Mouse (Mus musculus): ENCODE measurements around the gene Cmtm8. TPM values are rescaled to one million over a fixed set of nuclear protein-coding genes. Genes with fewer than 3 reads are reported as not detected.
A peak's percentile ranks its signal among the peaks of the same experiment; 100 is the strongest.

Gene Cmtm8
- polyA plus RNA-seq, 1 experiment from 2014 or later = 32.1 TPM

DNA sequence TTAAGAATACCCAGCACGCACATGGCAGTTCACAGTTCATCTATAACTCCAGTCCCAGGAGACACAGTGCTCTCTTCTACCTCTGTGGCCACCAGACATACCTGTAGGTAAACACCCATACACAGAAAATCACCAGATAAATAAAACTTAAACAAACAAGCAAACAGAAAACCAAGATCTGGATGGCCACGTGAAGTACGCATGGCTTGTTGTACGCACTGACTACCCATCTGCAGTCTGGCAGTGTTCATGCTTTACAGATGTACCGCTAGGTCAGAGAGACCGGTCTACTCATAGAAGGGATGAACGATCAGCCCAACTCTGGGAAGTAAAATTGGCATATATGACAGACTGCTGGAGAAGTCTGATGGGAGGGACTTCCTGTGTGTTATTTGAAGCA lies 27.8 kb downstream of the Cmtm8 start:
- peaks cover 13% of the 10 kb centered on the region for H3K4me1 ChIP-seq
- 97% methylated on average over 7 of the region's 7 CpGs for WGBS
- no peaks in the 10 kb centered on the region for H3K9me3 ChIP-seq (replicated peaks)
- DNase-seq (ENCODE audit: low spot score) = no peak
- no peak overlapping the region for H3K27ac ChIP-seq (replicated peaks)
- H3K36me3 ChIP-seq = peaks cover 6% of the 10 kb centered on the region; the same call in 1 of the 2 replicates
- no peak overlapping the region for H3K4me3 ChIP-seq
- H3K27me3 ChIP-seq (ENCODE audit: low read depth, poor library complexity, severe bottlenecking) = no peaks in the 10 kb centered on the region

GRCm38 (mm10) chr9:114815315-114815714 lies 28.6 kb downstream of the Cmtm8 start:
- Histone ChIP-seq H3K9me3 (replicated peaks) (no peaks in the 10 kb centered on the region), H3K27me3 (ENCODE audit: low read depth, poor library complexity, severe bottlenecking) (no peaks in the 10 kb centered on the region), H3K27ac (replicated peaks) (peak overlapping the region; percentile 46; the same call in 1 of the 2 replicates), H3K4me1 (peaks cover 17% of the 10 kb centered on the region), H3K4me3 (no peak overlapping the region), H3K36me3 (peaks cover 4% of the 10 kb centered on the region; the same call in 1 of the 2 replicates)
- DNase-seq (ENCODE audit: low spot score) = no peak
- 76% methylated on average over 4 of the region's 4 CpGs for WGBS

DNA sequence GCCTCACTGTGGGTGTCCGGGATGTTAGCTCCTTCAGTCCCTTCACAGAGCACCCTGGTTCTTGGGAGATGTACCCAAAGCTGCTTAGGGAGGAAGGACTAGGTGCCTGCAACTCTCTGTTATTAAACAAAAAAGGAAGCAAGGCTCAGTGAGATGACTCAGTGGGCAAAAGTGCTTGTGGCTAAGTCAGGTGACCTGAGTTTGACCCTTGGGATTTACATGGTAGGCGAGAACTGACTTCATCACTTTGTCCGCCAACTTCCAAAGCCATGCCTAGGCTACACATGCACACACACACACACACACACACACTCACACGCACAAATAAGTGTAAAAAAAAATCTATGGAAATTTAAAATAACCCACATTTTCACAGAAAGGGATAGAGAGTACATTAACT lies 32.0 kb downstream of the Cmtm8 start:
- Histone ChIP-seq H3K36me3 (peaks cover 3% of the 10 kb centered on the region; the same call in 1 of the 2 replicates), H3K9me3 (replicated peaks) (no peaks in the 10 kb centered on the region), H3K27me3 (ENCODE audit: low read depth, poor library complexity, severe bottlenecking) (no peaks in the 10 kb centered on the region), H3K4me3 (no peak overlapping the region), H3K4me1 (peaks cover 17% of the 10 kb centered on the region), H3K27ac (replicated peaks) (no peak overlapping the region; the same call in 1 of the 2 replicates)
- WGBS = 92% methylated on average over 4 of the region's 4 CpGs
- DNase-seq (ENCODE audit: low spot score) = no peak

DNA sequence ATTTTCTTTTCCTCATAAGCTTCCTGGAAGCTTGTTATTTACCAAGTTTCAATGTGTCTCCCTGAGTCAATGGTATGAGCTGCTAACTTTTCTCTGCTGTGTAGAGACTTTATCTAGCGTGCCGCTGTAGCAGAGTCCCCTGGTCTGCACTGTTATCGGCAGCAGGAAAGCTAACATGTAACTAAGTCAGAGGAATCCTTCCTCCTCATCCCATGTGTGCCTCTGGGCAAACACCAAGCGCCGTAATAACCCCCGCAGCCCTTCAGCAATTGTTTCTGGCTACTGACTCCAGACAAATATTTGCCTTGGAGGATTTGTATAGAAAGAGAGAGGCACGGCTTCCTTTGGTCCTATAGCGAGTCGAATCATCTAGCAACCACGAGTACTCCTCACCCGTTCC lies 33.1 kb downstream of the Cmtm8 start:
- no peaks in the 10 kb centered on the region for H3K9me3 ChIP-seq (replicated peaks)
- peaks cover 3% of the 10 kb centered on the region; the same call in 1 of the 2 replicates for H3K36me3 ChIP-seq
- H3K4me3 ChIP-seq = no peak overlapping the region
- DNase-seq (ENCODE audit: low spot score) = no peak
- no peaks in the 10 kb centered on the region for H3K27me3 ChIP-seq (ENCODE audit: low read depth, poor library complexity, severe bottlenecking)
- peaks cover 17% of the 10 kb centered on the region for H3K4me1 ChIP-seq
- 80% methylated on average over 11 of the region's 11 CpGs for WGBS
- no peak overlapping the region; the same call in 1 of the 2 replicates for H3K27ac ChIP-seq (replicated peaks)

- DNase-seq (ENCODE audit: low spot score) = no peak
- no peak overlapping the region for H3K27ac ChIP-seq (replicated peaks)
- H3K9me3 ChIP-seq (replicated peaks) = no peaks in the 10 kb centered on the region
- no peak overlapping the region for H3K4me3 ChIP-seq
- H3K4me1 ChIP-seq = peaks cover 28% of the 10 kb centered on the region
- H3K27me3 ChIP-seq (ENCODE audit: low read depth, poor library complexity, severe bottlenecking) = no peaks in the 10 kb centered on the region
- H3K36me3 ChIP-seq = no peaks in the 10 kb centered on the region
- 93% methylated on average over 5 of the region's 5 CpGs for WGBS
Measured at GRCm38 (mm10) chr9:114808671-114809070, 35.3 kb downstream of the Cmtm8 start.

GRCm38 (mm10) chr9:114807261-114807660 lies 36.7 kb downstream of the Cmtm8 start:
- H3K36me3 ChIP-seq = 0 out of 2 replicates have a peak, but pooled peaks cover 1% of the 10 kb centered on the region
- no peak overlapping the region for H3K4me3 ChIP-seq
- DNase-seq (ENCODE audit: low spot score) = no peak
- H3K9me3 ChIP-seq (replicated peaks) = no peaks in the 10 kb centered on the region
- H3K4me1 ChIP-seq = peaks cover 35% of the 10 kb centered on the region
- no peak overlapping the region for H3K27ac ChIP-seq (replicated peaks)
- H3K27me3 ChIP-seq (ENCODE audit: low read depth, poor library complexity, severe bottlenecking) = no peaks in the 10 kb centered on the region
- 82% methylated on average over 8 of the region's 8 CpGs for WGBS

GRCm38 (mm10) chr9:114805151-114805671 lies 38.7 kb downstream of the Cmtm8 start:
- peaks cover 42% of the 10 kb centered on the region for H3K4me1 ChIP-seq
- H3K9me3 ChIP-seq (replicated peaks) = no peaks in the 10 kb centered on the region
- no peak overlapping the region for H3K4me3 ChIP-seq
- 82% methylated on average over 19 of the region's 19 CpGs for WGBS
- DNase-seq (ENCODE audit: low spot score) = no peak
- H3K27ac ChIP-seq (replicated peaks) = 0 out of 2 replicates have a peak overlapping the region, but pooled peaks have one; percentile 1
- 0 out of 2 replicates have a peak, but pooled peaks cover 2% of the 10 kb centered on the region for H3K36me3 ChIP-seq
- no peaks in the 10 kb centered on the region for H3K27me3 ChIP-seq (ENCODE audit: low read depth, poor library complexity, severe bottlenecking)

DNA sequence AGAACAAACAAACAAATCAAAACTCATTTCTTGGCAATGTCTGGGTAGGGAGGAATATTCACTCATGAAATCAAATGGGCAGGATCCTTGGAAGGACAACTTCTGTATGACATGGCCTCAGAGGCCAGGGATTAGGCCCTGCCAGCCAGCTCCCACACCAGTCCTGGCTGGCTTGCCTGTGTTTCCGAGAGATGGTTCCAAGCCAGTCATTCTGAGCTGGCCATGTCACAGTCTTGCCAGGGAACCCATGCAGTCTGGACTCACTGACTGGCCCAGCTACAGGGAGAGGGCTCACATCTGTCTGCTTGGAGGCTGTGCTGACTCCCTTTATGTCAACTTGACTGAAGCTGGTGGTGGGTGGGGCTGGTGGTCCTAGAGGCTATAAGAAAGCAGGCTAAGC lies 41.8 kb downstream of the Cmtm8 start:
- 73% methylated on average over 1 of the region's 1 CpGs for WGBS
- H3K36me3 ChIP-seq = 0 out of 2 replicates have a peak, but pooled peaks cover 2% of the 10 kb centered on the region
- no peak overlapping the region for H3K4me3 ChIP-seq
- no peak for DNase-seq (ENCODE audit: low spot score)
- H3K9me3 ChIP-seq (replicated peaks) = no peaks in the 10 kb centered on the region
- H3K27ac ChIP-seq (replicated peaks) = peak overlapping the region; percentile 63; the same call in 1 of the 2 replicates
- H3K27me3 ChIP-seq (ENCODE audit: low read depth, poor library complexity, severe bottlenecking) = no peaks in the 10 kb centered on the region
- peaks cover 72% of the 10 kb centered on the region for H3K4me1 ChIP-seq

DNA sequence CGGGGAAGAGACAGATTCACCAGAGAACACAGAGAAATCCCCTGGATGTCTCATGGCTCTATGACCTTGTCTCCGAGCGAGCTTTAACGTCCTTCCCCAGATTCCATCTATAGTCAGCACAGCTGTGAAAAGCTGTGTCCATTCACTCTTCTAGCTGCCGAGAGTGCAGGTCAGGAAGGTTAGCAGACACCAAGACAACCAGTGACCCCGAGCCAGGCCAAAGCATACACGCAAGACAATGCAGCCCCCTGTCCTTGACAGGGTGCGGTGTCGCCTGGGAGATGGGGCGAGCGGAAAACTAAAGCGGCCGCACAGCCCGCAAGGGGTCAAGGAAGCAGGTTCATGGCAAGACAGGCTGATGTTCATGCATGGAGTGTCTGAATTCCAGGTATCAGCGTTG lies 42.7 kb downstream of the Cmtm8 start:
- H3K27me3 ChIP-seq (ENCODE audit: low read depth, poor library complexity, severe bottlenecking) = no peaks in the 10 kb centered on the region
- peaks cover 81% of the 10 kb centered on the region for H3K4me1 ChIP-seq
- H3K4me3 ChIP-seq = 0 out of 2 replicates have a peak overlapping the region, but pooled peaks have one; percentile 3
- peak overlapping the region; percentile 63 for H3K27ac ChIP-seq (replicated peaks)
- 15% methylated on average over 15 of the region's 15 CpGs for WGBS
- H3K9me3 ChIP-seq (replicated peaks) = no peaks in the 10 kb centered on the region
- DNase-seq (ENCODE audit: low spot score) = peak; percentile 74
- H3K36me3 ChIP-seq = 0 out of 2 replicates have a peak, but pooled peaks cover 2% of the 10 kb centered on the region

DNA sequence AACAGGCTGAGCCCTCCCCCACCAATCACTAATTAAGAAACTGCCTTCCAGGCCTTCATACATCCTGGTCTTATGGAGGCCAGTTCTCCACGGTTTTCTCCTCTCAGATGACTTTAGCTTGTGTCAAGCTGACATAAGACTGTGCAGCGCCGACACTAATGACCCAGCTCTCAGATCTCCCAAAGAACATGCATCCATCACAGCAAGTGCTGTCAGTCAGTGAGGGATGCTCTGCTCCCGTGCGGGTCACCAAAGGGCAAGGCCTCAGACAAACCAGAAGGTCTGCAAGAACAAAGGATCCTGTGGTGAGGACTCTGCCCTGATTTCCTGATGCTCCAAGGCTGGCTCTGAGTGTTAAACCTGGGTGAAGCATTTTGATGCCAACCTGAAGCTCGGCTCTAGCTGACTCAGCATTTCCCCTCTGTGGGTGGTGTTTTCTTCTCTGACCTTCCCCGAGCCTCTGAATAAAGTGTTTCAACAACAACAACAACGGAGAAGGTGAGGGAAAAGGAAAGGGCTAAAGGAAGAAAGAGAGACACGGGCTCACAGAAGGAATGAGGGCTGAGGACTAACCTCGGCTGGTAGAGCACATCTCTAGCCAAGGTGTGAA lies 44.4 kb downstream of the Cmtm8 start:
- Histone ChIP-seq H3K36me3 (0 out of 2 replicates have a peak, but pooled peaks cover 2% of the 10 kb centered on the region), H3K27ac (replicated peaks) (peak overlapping the region; percentile 19), H3K27me3 (ENCODE audit: low read depth, poor library complexity, severe bottlenecking) (no peaks in the 10 kb centered on the region), H3K9me3 (replicated peaks) (no peaks in the 10 kb centered on the region), H3K4me3 (no peak overlapping the region), H3K4me1 (peaks cover 79% of the 10 kb centered on the region)
- 39% methylated on average over 10 of the region's 10 CpGs for WGBS
- DNase-seq (ENCODE audit: low spot score) = peak; percentile 52

DNA sequence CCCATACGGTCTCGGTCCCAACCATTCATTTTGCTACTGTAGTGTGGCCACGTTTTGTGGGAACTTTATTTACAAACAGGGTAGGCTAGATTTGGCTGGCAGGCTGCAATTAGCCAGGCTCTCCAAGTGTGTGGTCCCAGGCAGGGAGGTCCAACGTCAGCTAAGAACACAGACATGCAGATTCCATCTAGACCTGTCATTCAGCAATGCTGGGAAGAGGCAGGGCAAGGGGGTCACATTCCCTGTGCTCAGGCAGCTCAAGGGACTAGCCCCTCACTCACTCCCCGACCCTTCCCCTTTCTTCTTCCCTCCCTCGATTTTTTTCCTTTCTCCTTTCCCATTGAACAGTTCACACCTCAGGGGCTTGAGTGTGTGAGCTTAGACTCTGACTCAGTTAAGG lies 45.1 kb downstream of the Cmtm8 start:
- H3K36me3 ChIP-seq = 0 out of 2 replicates have a peak, but pooled peaks cover 2% of the 10 kb centered on the region
- H3K4me3 ChIP-seq = no peak overlapping the region
- H3K27me3 ChIP-seq (ENCODE audit: low read depth, poor library complexity, severe bottlenecking) = no peaks in the 10 kb centered on the region
- peak overlapping the region; percentile 19 for H3K27ac ChIP-seq (replicated peaks)
- H3K9me3 ChIP-seq (replicated peaks) = no peaks in the 10 kb centered on the region
- 42% methylated on average over 6 of the region's 6 CpGs for WGBS
- peaks cover 79% of the 10 kb centered on the region for H3K4me1 ChIP-seq
- peak; percentile 44 for DNase-seq (ENCODE audit: low spot score)

- H3K27me3 ChIP-seq (ENCODE audit: low read depth, poor library complexity, severe bottlenecking) = no peaks in the 10 kb centered on the region
- H3K4me1 ChIP-seq = peaks cover 72% of the 10 kb centered on the region
- 58% methylated on average over 11 of the region's 11 CpGs for WGBS
- 0 out of 2 replicates have a peak, but pooled peaks cover 2% of the 10 kb centered on the region for H3K36me3 ChIP-seq
- DNase-seq (ENCODE audit: low spot score) = peak; percentile 89
- no peak overlapping the region for H3K4me3 ChIP-seq
- H3K27ac ChIP-seq (replicated peaks) = peak overlapping the region; percentile 34; the same call in 1 of the 2 replicates
- H3K9me3 ChIP-seq (replicated peaks) = no peaks in the 10 kb centered on the region
Measured at GRCm38 (mm10) chr9:114797329-114798004, 46.5 kb downstream of the Cmtm8 start.
